Mouse (Mus musculus) kidney, adult 2 months (tissue): ENCODE measurements around the gene Luzp1.

ENCODE experiments used
- CTCF ChIP-seq: fragments of 200-500 bp; conservative IDR thresholded peaks from 2 replicates; pipeline ENCODE4 v1.5.1; 2011; ENCODE audit warnings: low read depth, mild to moderate bottlenecking, control low read depth, low read length, moderate library complexity, mixed read lengths; ENCODE audit not compliant: insufficient read depth, insufficient read length
- POLR2A ChIP-seq: fragments of 200-500 bp; IDR thresholded peaks from one replicate; pipeline ENCODE4 v1.6.1; 2011; ENCODE audit warnings: low read depth, low read length, control low read depth

GRCm38 (mm10) chr4:136444561-136444960, 25.0 kb upstream of the Luzp1 start:
- TF ChIP-seq POLR2A (no peak), CTCF (no peak)
